Mouse (Mus musculus) gastrocnemius, postnatal 36 days (tissue): ENCODE results near the gene Pcgf3. TPM values are rescaled to one million over a fixed set of nuclear protein-coding genes. Genes with fewer than 3 reads are reported as not detected.

Experiments used
- DNase-seq, 2 experiments: peaks; one replicate each; pipeline ENCODE4 v3.0.0; 2022
- intact Hi-C: fragments of 180-260 bp; cut with DNase I; formaldehyde crosslinking; loops from one replicate; pipeline ENCODE4 v1.15.1; 2025
- total RNA-seq, 2 experiments: library from RNA; stranded (reverse); gene quantifications; 2 replicates each; pipeline ENCODE4 v1.2.3; 2021

Pcgf3 gene
- total RNA-seq, 2 experiments from 2014 or later: 32.9 to 35.3 TPM

GRCm38 (mm10) chr5:108547636-108548035 lies 86.6 kb downstream of the Pcgf3 start:
- no peak for DNase-seq
- intact Hi-C loops: no loop called here

GRCm38 (mm10) chr5:108549137-108549488 lies 88.1 kb downstream of the Pcgf3 start:
- intact Hi-C loops: no loop called here
- DNase-seq: no peak

DNA sequence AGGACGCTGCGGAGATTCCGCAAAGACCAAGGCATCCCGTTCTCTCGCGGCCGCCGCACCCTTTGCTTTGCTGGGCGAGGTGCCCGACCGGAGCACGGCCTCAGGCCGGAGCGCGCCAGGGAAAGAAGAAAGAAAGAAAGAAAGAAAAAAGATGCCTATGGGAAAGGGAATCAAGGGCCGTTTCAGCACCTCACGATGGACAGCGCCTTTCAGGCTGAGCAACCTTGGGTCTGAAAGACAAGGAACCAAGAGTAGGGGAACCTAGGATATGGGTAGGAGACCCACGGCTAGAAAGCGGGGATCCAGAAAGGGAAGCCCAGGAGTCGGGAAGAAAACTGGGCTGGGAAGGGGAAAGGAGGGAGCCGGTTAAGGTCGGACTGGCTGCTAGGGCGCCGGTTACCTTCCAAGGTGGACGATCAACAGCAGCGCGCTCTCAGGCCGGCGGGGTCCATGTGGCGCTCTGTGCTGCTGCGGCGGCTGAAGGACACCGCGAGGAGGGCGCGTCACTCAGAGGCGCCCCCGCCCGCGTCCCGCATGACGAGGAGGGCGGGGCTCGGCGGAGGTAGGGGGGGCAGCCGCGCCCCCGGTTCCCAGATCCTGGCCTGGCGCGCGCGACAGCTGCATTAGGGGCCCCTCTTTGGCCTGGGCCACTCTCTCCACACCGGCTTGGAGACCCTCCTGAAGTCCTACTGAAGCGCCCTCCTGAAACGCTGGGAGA lies 88.6 kb downstream of the Pcgf3 start, which contains the start of gene Cplx1:
Gene Cplx1 (minus strand): TSS at position 536 of the 718 bp plus-strand sequence.
- intact Hi-C loops: loop anchor here (10.0 kb wide), 1 partner anchor 125 kb away; no protein-coding TSS in a partner anchor
- peak in 1 of 2 experiments; percentile 17 for DNase-seq

GRCm38 (mm10) chr5:108550207-108550594 lies 89.2 kb downstream of the Pcgf3 start:
- no peak for DNase-seq
- intact Hi-C loops: loop anchor here (10.0 kb wide), 1 partner anchor 125 kb away; no protein-coding TSS in a partner anchor

DNA sequence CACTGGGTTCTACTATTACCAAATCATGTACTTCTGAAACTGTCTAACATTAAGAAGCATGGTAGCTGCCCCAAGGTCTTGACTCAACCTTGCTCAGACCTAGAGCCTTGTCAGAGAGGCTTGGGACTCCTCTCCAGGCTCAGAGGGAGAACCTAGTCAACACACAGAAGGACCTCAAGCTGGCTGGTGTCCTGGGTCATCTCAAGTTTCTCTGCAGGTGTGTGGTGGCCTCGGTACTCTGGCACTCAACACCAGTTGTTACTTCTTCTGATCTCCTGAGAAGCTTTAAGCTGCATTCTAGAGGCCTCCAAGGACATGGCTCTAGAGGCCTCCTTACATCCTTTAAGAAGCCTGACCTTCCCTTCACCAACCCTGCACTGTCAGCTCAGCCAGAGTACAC lies 93.0 kb downstream of the Pcgf3 start:
- intact Hi-C loops: loop anchor here (10.0 kb wide), 1 partner anchor 129 kb away; no protein-coding TSS in a partner anchor
- no peak for DNase-seq

Other genes with a start within 250 kb of the Pcgf3 start
- gene Dr1, start 192.3 kb upstream of the Pcgf3 start, total RNA-seq: 10 to 100 TPM; 13.6 to 13.9 TPM
- 1 to 10 TPM; 3.1 to 3.6 TPM for gene Pigg, start 148.6 kb upstream of the Pcgf3 start, total RNA-seq
- gene Gm42517, start 93.3 kb upstream of the Pcgf3 start, total RNA-seq: under 1 TPM; 0.36 to 0.39 TPM
- gene Pde6b, start 72.8 kb upstream of the Pcgf3 start, total RNA-seq: not detected
- gene Atp5k, start 26.8 kb upstream of the Pcgf3 start, total RNA-seq: 100 to 1,000 TPM; 675 to 775 TPM
- 1 to 10 TPM in 1 of 2 experiments, under 1 TPM in 1; 0.66 to 1.1 TPM for gene Mfsd7a, start 12.3 kb upstream of the Pcgf3 start, total RNA-seq
- not detected for gene Cplx1, start 88.8 kb downstream of the Pcgf3 start, total RNA-seq
- gene Gak, start 168.5 kb downstream of the Pcgf3 start, total RNA-seq: 10 to 100 TPM; 11.1 to 13.1 TPM
- gene Tmem175, start 168.5 kb downstream of the Pcgf3 start, total RNA-seq: 1 to 10 TPM; 6.6 to 6.7 TPM
- 1 to 10 TPM; 7.2 to 8.9 TPM for gene Idua, start 199.1 kb downstream of the Pcgf3 start, total RNA-seq
- 1 to 10 TPM; 4.6 to 7.3 TPM for gene Dgkq, start 208.4 kb downstream of the Pcgf3 start, total RNA-seq
- gene Slc26a1, start 214.3 kb downstream of the Pcgf3 start, total RNA-seq: not detected
- gene Fgfrl1, start 231.2 kb downstream of the Pcgf3 start, total RNA-seq: 10 to 100 TPM; 25.6 to 34.7 TPM